Mouse (Mus musculus): ENCODE measurements around the gene Snx30.

Gene Snx30

DNA sequence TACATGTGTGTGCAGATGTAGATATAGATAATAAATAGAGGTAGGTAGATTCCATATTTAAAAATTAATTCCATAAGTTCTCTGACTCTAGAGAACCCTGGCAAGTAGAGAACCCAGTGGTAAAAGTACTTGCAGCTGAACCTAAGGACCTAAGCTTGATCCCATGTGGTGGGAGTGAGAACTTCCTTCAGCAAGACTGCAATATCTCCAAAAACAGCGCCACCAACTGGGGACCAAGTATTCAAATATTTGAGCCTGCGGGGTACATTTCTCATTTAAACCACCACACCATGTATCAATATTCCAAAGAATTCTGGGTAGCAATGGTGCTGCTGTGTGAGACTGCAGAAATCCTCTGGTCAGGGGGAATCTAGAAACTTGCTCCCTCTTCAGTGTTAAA lies 11.5 kb upstream of the Snx30 start:
- DNase-seq (ENCODE audit: low read depth), result no peak

DNA sequence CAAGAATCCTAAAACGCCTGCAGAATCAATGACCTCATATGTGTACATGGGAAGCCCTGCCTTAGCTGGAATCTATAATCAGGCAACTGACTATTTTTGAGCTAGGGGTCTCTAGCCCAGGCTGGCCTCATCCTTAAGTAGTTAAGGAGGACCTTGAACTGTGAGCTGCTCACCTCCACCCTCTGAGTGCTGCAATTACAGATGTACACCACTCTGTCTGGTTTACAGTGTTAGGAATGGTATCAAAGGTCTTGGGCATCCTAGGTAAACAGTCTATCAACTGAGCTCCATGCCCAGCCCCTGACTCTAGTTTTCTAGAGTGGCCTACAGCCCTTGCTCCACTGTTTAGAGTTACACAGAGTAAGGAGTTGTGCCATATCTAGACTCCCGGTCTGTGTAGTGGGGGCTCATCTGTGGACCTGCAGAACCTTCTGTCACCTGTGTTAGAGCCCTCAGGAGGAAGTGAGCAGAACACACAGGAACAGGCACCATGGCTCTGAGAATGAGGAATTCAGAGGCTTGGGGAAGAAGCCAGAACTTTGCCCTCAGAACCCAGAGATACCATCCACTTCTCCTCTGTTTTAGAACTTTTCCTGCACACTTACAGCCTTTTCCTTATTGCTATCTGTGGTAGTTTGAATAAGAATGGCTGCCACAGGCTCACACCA lies 9.7 kb upstream of the Snx30 start:
- DNase-seq (ENCODE audit: low read depth), result no peak

DNA sequence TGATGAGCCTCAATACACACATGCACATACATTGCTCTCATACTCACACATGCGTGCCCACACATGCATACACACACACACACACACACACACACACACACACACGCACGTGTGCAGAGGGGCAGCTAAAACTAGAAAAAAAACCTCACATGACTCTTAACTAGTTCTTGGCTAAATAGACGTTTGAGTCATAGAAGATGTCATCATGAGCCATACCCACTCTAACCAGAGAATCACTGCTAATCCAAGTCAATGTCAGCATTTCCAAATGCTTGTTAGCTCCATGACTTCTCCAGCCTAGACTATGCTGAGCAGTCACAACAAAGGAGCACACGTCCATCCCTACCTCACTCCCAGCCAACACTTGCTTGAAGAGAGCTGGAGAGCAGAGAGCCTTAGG lies 5.5 kb upstream of the Snx30 start:
- no peak for DNase-seq (ENCODE audit: low read depth)

DNA sequence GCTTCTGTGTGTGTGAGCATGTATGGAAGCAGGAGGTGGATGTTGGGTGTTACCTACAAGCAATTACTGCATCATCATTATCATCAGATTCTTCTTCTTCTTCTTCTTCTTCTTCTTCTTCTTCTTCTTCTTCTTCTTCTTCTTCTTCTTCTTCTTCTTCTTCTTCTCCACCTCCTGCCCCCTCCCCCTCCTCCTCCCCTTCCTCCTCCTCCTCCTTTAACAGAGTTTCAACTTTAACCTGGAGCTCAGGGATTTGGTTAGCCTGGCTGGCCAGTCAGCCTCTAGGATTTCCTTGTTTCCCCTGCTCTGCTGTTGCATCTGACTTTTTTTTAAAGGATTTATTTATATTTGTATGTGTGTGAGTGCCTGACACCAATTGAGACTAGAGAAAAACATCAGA lies 4.2 kb upstream of the Snx30 start, which contains the start of gene Inip:
Gene Inip, minus strand, starts transcription at position 101 of the 400 bp plus-strand sequence.
- no peak for DNase-seq (ENCODE audit: low read depth)

DNA sequence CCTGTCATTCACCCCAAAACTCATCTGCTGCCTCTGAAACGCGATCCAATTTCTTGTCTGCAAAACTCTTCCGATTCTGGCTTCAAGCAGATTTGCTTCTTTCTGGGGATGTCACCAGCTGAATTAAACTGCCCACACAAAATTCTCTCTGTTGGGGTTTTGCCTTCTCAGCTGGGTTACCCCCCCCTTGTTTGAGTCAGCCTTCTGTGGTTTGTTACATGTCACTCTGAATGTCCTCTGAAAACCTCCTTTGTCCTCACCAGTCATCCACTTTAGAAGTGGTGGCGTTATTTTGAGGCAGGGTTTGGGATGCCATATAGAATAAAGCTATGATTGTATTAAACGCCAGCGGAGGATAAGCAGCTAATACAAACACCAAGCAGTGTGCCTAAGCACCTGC lies 3.5 kb upstream of the Snx30 start:
- DNase-seq (ENCODE audit: low read depth), result no peak

DNA sequence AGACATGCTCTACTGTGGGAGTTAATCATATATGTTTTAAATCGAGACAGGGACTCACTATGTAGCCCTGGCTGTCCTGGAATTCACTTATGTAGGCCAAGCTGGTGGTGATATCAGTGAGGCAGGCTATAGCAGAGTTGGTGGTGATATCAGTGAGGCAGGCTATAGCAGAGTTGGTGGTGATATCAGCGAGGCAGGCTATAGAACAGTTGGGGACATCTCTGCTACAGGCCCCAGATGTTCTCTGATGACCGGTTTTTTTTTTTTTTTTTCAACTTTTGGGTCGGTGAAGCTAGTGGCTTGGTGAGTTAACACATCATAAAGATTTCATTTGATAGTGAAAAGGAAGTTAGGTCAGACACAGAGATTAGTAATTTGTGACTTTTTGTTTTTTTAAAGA lies 2.8 kb upstream of the Snx30 start:
- DNase-seq (ENCODE audit: low read depth), result no peak

DNA sequence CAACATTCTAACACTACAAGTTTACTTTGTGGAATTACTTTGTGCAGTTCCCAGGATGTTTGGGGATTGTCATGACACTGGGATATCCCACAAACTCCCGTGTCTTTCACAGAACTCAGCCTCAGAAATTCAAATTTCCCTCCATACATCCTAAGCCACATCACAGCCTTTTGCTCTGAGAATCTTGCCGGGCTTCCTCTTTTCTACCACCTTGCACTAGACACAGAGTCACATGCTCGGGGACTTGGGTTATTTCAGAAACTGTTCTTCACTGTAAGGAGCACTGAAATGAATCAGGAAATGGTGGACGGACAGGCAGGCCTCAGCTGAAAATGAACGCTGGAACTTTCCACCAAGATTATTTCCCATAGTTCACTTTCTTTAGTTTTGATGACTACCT lies 2.3 kb upstream of the Snx30 start:
- no peak for DNase-seq (ENCODE audit: low read depth)

DNA sequence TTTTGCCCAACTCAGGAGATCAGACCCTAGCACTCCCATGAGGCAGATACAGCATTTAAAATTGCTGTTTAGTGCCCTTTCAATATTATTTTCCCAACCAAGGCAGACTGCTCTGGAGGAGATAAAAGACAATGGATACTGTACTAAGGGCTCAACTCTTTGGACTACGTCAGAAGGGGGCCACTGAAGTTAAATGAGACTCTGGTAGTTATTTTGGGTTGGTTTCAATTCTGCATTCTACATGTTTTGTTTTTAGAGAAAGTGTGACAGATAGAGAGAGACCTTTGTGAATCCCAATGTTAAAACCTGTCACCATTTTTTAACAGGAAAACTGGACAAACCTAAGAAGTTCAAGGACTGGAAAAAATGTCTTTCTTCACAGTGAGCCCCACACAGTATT lies 886 bp upstream of the Snx30 start:
- no peak for DNase-seq (ENCODE audit: low read depth)

DNA sequence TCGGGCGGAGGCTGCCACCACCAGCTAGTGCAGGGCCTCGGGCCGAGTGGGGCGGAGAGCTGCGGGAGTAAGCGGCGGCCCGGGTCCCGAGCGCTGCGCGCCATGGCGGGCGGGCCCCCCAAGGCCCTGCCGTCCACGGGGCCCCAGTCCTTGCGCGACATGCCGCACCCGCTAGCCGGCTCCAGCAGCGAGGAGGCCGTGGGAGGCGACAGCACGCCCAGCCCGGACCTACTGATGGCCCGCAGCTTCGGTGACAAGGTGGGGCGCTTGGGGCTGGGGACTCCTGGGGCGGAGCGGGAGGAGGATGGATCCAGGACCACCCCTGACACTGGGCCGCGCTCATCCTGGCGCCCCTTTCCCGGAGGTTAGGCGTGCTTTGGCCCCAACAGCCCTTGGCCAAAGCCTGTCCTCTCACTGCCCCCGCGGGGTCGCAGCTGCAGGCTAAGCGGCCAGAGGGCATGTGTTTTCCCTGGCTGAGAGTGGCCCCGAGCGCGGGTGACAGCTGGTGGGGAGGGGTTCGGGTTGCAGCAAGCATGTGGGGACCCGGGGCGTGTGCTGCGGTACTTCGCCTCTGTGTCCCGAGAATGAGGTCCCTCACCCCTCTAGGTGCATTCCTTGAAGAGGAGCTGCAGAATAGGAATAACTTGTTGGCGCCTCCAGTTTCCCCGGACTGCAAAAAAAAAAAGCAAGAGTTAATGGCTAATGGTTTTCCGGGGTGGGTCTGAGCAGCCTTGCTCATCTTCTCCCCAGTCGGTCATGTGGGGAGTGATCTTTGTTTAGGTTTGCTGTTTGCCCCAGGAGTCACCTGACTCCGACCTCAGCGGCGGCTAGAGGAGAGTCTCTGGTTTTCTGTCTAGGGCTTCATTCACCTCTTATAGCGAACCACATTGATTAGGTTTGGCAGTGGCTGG lies 583 bp downstream of the Snx30 start:
- peak; percentile 76 for DNase-seq (ENCODE audit: low read depth)

DNA sequence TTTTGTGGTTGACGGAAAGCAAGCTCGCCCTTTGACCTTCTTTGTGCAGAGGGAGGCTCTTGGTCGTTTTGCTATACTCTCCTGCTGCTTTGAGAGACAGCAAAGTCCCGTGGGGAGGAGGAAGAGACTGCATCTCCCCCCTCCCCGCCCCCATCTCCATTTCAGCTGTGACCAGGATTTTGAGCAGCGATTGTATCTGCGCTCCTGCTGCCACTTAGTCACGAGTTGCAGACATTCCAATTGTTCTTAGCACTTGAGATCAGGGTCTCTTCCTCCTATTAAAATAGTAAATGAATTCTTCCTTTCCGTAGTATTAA lies 1.2 kb downstream of the Snx30 start:
- DNase-seq (ENCODE audit: low read depth), result no peak

DNA sequence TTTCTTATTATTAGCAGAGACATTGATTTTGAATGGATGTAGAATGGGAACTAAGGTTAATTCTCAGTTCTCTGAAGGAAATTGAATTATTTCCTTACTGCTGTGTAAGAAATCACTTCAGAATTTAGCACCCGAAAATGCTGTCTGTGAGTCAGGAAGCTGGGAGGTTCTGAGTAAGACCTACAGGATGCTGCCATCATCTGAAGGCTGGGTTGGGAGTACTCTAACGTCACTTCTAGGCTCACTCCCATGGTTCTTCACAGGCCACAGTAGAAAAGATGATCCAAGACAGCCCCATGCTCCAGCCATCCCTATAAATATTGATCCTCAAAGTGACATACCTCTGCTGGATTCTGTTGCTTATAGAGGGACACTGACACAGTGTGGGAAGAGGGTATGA lies 1.9 kb downstream of the Snx30 start:
- no peak for DNase-seq (ENCODE audit: low read depth)

DNA sequence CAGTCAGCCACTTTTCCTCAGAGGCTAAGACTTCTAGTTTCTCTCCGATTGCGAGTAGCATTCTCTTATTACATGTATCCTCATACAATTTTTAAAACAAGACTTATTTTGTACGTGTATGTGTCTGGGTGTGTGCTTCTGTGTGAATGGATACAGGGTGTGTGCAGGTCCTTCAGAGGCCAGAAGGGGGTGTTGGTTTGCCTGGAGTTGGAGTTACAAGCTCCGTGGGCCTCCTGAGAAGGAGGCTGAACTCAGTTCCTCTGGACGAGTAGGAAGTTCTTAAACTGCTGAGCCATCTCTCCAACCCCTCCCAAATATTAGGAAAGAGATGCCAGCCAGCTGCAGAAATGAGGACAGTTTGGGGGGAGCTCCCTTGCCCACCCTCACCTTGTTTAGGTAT lies 2.8 kb downstream of the Snx30 start:
- DNase-seq (ENCODE audit: low read depth), result no peak

DNA sequence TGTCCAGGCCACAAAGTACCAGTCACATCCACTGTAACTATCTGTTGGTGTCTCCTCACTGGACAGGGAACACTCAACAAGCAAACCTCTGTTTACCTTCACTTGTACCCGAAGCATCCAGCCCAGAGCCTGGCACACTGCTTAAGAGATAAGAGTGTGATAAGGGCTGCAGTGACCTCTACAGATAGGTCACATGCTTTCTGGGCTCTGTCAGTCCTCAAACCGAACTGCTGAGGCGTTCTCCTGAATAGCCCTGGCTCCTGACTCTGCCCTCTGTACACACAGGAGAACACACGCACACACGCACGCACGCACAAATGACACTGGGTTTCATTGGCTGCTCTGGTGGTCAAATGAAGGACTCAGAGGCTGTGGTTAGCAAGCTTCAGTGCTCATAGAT lies 8.5 kb downstream of the Snx30 start:
- no peak for DNase-seq (ENCODE audit: low read depth)

DNA sequence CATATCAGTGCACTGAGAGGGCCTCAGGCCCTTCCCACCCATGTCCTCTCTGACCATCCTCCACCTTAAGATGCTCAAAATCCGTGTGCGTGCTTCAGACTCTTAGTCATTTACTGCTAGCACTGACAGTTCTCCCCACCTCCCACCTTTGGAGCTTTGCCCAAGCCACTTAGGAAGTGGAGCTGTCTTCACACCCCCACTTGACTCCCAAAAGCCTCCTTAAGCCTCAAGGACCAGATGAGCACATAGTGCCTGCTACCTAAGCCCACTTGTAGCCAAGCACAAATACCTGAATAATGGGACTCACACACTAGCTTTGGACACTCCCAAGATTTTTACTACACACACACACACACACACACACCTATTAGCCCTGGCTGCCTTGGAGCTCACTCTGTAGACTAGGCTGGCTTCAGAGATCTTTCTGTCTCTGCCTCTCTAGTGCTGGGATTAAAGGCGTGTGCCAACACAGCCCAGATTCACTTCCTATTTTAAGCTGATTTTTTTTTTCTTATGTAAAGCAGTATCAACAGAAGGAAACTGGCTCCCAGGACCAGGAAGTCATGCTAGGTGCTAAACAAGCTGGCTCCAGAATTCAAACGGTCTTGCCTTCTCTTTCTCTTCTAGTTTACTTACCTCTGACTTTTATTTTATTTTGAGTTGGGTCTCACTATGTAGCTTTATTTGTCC lies 9.6 kb downstream of the Snx30 start:
- DNase-seq (ENCODE audit: low read depth), result no peak

DNA sequence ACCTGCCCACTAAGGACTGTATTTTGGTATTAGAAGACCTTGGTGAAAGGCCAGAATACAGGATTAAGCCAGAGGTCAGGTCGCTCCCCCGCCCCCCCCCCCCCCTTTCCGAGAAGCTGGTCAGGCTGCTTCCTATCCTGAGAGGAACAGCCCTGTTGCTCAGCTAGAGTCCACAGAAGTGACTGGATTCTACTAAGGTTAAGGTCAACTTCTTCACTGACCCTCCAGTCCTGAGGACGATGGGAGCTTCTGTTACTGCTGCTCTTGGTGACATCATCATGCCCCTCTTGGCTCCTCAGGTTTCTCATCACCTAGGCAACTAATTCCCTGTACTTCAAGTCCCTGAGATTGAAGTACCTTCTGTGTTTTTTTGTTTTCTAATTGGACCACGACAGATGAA lies 10.4 kb downstream of the Snx30 start:
- DNase-seq (ENCODE audit: low read depth), result no peak

DNA sequence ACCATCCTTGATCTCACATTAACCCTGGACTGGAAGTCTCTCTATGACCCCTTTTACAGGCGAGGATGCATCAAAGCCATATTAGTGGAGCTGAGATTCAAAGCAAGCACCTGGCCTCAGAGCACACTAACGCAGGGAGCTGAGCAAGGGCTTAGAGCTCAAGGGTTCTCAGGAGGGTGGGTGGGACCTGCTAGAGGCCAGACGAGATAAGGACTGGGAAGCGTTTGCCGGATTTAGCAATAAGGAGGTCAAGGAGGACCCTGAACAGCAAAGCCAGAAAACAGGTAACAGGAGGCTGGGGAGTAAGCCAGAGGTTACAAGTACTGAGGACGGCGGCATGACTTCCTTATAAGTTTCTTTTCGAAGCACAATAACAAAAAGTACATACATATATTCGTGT lies 10.8 kb downstream of the Snx30 start:
- DNase-seq (ENCODE audit: low read depth), result no peak

DNA sequence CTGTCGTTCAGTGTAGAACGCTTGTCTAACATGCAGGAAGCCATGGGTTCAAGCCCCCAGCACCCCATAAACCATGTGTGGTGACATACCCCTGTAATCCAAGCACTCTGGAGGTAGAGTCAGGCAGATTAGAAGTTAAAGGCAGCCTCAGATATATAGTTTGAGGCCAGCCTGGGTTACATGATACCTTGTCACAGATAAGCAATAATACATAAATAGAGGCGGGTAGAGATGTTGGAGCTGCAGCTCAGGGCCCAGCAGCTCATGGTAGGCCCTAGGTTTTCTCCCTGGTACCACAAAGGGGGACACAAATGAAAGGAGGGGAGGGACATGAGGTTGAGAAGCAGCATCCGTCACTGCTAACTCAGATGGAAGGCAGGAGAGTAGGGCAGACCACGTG lies 12.2 kb downstream of the Snx30 start:
- DNase-seq (ENCODE audit: low read depth), result no peak

DNA sequence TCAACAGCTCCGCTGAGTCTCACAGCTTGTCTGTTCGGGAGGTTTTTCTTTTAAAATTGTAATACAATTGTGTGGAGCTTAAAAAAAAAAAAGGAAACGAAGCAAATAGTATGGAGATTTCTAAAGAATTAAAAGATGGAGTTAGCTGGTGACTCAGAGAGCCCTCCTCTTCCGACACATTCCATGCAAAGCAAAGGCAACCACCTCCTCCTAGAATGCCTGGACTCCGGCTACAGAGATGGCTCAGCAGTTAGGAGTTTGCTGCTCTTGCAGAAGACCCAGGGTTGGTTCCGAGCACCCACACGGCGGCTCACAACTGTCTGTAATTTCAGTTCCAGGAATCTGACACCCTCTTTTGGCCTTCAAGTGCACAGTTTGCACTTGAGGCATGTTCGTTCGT lies 12.9 kb downstream of the Snx30 start:
- DNase-seq (ENCODE audit: low read depth), result no peak

DNA sequence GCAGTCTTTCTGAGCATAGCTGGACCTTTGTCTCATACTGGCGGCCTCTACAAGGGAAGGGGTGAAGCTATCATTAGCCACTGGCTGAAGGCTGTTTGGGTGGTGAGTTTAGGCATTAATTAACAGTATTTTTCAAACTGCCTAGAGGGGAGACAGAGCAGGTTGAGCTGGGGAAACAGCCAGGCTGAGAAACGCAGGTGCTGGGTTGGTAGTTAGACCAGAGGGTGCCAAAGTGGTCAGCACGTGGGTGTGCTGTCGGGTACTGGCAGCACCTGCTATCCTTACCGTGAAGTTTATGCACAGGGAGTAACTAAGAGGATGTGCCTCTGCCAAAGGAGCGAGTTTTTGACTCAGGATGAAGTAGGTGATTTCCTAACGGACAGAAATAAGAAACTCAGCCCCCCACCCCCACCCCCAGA lies 13.4 kb downstream of the Snx30 start:
- no peak for DNase-seq (ENCODE audit: low read depth)

DNA sequence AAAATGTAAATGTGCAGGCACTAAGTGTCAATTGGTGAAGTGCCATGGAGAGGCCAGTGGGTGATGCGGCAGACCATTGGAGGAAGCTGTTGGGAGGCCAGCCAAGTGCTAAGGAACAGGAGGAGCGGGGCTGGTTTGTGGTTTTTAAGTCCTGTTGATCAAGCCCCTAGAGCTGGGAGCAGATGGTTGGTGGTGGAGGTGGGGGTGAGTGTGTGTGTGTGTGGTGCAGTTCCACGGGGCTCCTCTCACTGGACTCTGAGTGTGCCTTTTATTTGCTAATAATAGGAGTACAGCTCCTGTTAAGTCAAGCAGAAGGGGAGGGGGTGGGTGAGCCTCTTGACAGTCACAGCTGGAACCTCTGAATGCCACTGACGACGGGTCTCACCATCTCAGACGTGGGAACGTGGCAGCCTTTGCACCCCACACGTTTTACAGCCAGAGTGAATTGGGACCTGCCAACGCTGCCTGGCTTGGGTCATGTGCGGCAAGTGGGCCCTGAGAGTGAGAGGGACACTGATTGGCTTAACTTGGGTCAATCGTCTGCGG lies 13.9 kb downstream of the Snx30 start:
- no peak for DNase-seq (ENCODE audit: low read depth)

DNA sequence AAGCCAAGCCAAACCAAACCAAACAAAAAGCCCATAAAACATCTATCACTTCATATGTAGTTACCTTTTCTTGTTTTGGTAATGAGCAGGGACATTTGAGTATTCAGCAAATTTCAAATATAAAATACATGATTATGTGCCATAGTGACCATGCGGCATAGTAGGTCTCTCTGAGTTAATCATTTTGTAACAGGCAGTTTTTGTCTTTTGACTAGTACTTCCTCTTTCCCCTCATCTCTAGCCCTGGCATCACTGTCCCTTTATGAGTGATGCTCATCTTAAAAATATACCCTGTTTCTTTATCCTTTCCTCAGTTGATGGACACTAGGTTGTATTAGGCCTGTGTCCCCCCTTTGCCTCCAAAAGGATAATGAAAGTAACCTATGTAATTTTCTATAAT lies 15.9 kb downstream of the Snx30 start:
- DNase-seq (ENCODE audit: low read depth), result no peak

DNA sequence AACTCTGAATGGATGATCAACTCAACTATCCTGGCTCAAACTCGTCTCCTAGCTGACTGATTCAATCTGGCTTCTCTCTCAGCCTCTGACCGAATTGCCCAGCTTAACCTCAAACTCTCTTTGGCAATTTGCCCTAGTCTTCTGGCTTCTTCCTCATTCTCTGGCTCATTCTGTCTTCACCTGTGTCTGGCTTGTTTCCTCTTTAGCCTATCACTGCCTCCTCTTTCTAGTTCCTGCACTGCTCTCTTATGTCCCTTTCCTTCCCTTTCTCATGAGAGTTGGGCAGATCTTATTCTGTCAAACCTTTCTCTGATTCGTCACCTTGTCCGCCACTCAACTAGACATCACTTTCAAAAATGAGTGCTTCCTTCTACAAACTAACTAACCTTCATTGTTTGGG lies 16.5 kb downstream of the Snx30 start:
- no peak for DNase-seq (ENCODE audit: low read depth)

DNA sequence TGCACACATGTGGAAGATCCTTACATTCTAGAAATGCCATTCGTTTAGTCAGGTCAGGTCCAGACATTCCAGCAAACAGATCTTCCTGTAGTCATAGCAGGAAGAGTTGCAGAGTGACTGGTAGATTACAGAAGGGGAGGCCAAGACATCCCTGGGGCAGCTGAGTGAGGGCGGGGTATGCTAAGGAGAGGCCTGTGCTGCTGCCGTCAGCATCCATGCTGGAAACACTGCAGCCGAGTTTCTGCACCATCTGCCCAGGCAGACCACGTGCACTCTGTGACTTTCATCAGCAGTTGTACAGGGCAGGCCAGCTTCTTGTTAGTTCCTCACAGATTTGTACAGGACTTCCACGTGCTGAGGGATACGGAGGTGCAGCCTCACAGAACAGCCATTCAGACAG lies 17.8 kb downstream of the Snx30 start:
- DNase-seq (ENCODE audit: low read depth), result no peak
